ENCODE assay signal across 7 mouse cellular contexts in the genomic region with DNA sequence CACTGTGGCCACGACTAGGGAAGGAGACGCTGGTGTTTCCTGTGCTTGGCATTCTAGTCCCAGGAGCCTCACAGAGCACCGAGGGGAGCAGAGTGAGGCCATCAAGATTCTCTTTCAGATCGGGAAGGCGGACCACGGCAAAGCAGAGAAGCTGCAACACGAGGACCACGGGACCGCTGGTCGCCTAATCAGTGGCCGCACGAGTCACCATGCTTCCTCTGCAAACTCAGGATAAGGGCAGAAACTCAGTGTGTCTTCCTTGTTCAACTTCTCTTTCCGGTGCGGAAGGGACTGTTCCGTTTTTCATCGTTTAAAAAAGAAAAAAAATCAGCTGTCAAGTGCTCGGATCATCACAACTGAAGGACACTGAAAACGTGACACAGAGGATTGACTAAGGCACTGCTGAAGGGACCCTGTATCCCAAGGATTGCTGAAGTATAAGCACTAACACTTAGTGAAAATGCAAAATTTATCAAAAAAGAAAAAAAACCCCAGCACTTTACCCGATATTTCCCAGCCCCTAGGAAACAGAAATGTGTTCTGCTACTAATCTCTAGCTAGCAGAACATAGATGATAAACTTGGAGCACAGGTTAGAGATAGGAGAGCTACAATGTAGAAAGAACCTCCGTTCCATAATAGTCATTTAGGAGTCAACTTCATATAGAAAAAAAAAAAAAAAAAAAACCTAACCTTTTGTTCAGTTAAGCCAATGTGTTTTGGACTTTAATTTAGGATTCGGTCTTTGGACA.
DNase-seq lines count a peak whose midpoint lies in the region; ATAC-seq and TF ChIP-seq lines count a peak whose summit lies in the region.

No protein-coding gene starts in this region.

- no peaks in the 10 kb centered on the region for H3K9me3 ChIP-seq in hindbrain, embryonic 13.5 days
- no peaks in the 10 kb centered on the region for H3K9me3 ChIP-seq in forebrain, embryonic 14.5 days (replicated peaks; ENCODE audit: control insufficient read depth, low read length)

- 16% methylated on average over 21 of the region's 21 CpGs for WGBS in bone marrow, adult 2 months
- WGBS in hindbrain, embryonic 13.5 days, result 87% methylated on average over 21 of the region's 21 CpGs
- 92% methylated on average over 21 of the region's 21 CpGs for WGBS in forebrain, embryonic 14.5 days

- peaks cover 3% of the 10 kb centered on the region; the same call in 1 of the 2 replicates for H3K4me1 ChIP-seq in bone marrow, adult 2 months (ENCODE audit: control insufficient read depth, insufficient read depth, low read length)
- peaks cover 17% of the 10 kb centered on the region for H3K4me1 ChIP-seq in hindbrain, embryonic 13.5 days (replicated peaks)
- peaks cover 6% of the 10 kb centered on the region; the same call in 1 of the 2 replicates for H3K4me1 ChIP-seq in forebrain, embryonic 14.5 days (ENCODE audit: control insufficient read depth, insufficient read depth, low read length)

- H3K27ac ChIP-seq in bone marrow, adult 2 months (ENCODE audit: control insufficient read depth, insufficient read depth, low read depth, low read length, poor library complexity), result peak overlapping the region; percentile 87
- H3K27ac ChIP-seq in hindbrain, embryonic 13.5 days, result no peak overlapping the region
- H3K27ac ChIP-seq in forebrain, embryonic 14.5 days (ENCODE audit: low read depth, low read length), result no peak overlapping the region

- H3K27me3 ChIP-seq in hindbrain, embryonic 13.5 days, result no peaks in the 10 kb centered on the region
- H3K27me3 ChIP-seq in forebrain, embryonic 14.5 days (replicated peaks; ENCODE audit: control insufficient read depth, insufficient read depth, low read length), result no peaks in the 10 kb centered on the region

- TF ChIP-seq POLR2A in bone marrow, adult 2 months (IDR thresholded peaks at IDR 0.05; ENCODE audit: borderline replicate concordance, control insufficient read depth, low read depth, low read length), result peak; percentile 44; the same call in 1 of the 2 replicates

- H3K36me3 ChIP-seq in hindbrain, embryonic 13.5 days, result no peaks in the 10 kb centered on the region
- no peaks in the 10 kb centered on the region for H3K36me3 ChIP-seq in forebrain, embryonic 14.5 days (ENCODE audit: control insufficient read depth, insufficient read depth, low read length)

- peak; percentile 29 for DNase-seq in skeletal muscle tissue, adult 2 months (ENCODE audit: low read depth, low spot score)
- DNase-seq in ovary, postnatal 10 days (ENCODE audit: low spot score), result no peak
- DNase-seq in forebrain, embryonic 14.5 days (ENCODE audit: low spot score), result no peak

- H3K4me3 ChIP-seq in bone marrow, adult 2 months (replicated peaks; ENCODE audit: control insufficient read depth, low read depth, low read length), result peak overlapping the region; percentile 63
- H3K4me3 ChIP-seq in hindbrain, embryonic 13.5 days, result no peak overlapping the region
- H3K4me3 ChIP-seq in forebrain, embryonic 14.5 days (ENCODE audit: low read depth, low read length), result no peak overlapping the region

- H3K9ac ChIP-seq in hindbrain, embryonic 13.5 days, result no peak overlapping the region
- no peak overlapping the region for H3K9ac ChIP-seq in forebrain, embryonic 14.5 days (ENCODE audit: low read length)

- no peak overlapping the region for H3K4me2 ChIP-seq in hindbrain, embryonic 13.5 days
- no peak overlapping the region for H3K4me2 ChIP-seq in forebrain, embryonic 14.5 days (ENCODE audit: low read length)

- TF ChIP-seq CTCF in bone marrow, adult 2 months (IDR thresholded peaks at IDR 0.05; ENCODE audit: control insufficient read depth, insufficient read depth, low read length), result no peak

- peak; percentile 85 for ATAC-seq in common myeloid progenitor, adult 5-6 weeks (replicated peaks; ENCODE audit: low read depth, poor library complexity, severe bottlenecking)
- peak; percentile 78 to 85 for ATAC-seq in hematopoietic stem cell, adult 5-6 weeks (replicated peaks in 1 of 2; ENCODE audit: insufficient read depth in 1 of 2, low FRiP score in 2 of 2, low TSS enrichment in 1 of 2, low read depth in 1 of 2, poor library complexity in 2 of 2, severe bottlenecking in 2 of 2)
- no peak for ATAC-seq in hindbrain, embryonic 13.5 days (ENCODE audit: low FRiP score)
- ATAC-seq in forebrain, embryonic 14.5 days, result no peak

Comparison
In these comparisons a context has a peak if more than half of its experiments do, and no peak if none do; other contexts are left out.
1. ATAC-seq: peak in common myeloid progenitor, adult 5-6 weeks (single experiment) and hematopoietic stem cell, adult 5-6 weeks (2 of 2); none in hindbrain, embryonic 13.5 days (single experiment) and forebrain, embryonic 14.5 days (single experiment).